Mouse (Mus musculus) retina, adult 2 months (tissue): ENCODE measurements around the gene Fam222b.
A peak's percentile ranks its signal among the peaks of the same experiment; 100 is the strongest.

Experiments
- DNase-seq: peaks from one replicate; pipeline ENCODE4 v3.0.0-alpha.2; 2012; ENCODE audit warnings: low read depth, low spot score

Fam222b gene

GRCm38 (mm10) chr11:78163681-78164603, 69.5 kb downstream of the Fam222b start:
- no peak for DNase-seq

GRCm38 (mm10) chr11:78164604-78164923, 70.1 kb downstream of the Fam222b start:
- no peak for DNase-seq

GRCm38 (mm10) chr11:78164924-78165760, 70.7 kb downstream of the Fam222b start, which contains the start of gene Traf4:
Gene Traf4, minus strand, starts transcription at chr11:78165589.
- peak; percentile 49 for DNase-seq

- no peak for DNase-seq
Measured at GRCm38 (mm10) chr11:78165761-78166109, 71.3 kb downstream of the Fam222b start.

- no peak for DNase-seq
Measured at GRCm38 (mm10) chr11:78166161-78166560, 71.7 kb downstream of the Fam222b start.

GRCm38 (mm10) chr11:78166640-78167039, 72.2 kb downstream of the Fam222b start:
- DNase-seq: no peak

- DNase-seq: no peak
Measured at GRCm38 (mm10) chr11:78167257-78167959, 72.9 kb downstream of the Fam222b start.

GRCm38 (mm10) chr11:78168541-78169468, 74.3 kb downstream of the Fam222b start:
- DNase-seq: no peak

GRCm38 (mm10) chr11:78170306-78170705, 75.8 kb downstream of the Fam222b start:
- DNase-seq: no peak

GRCm38 (mm10) chr11:78171328-78171727, 76.9 kb downstream of the Fam222b start:
- DNase-seq: no peak

- no peak for DNase-seq
Measured at GRCm38 (mm10) chr11:78172034-78172747, 77.7 kb downstream of the Fam222b start.

- DNase-seq: no peak
Measured at GRCm38 (mm10) chr11:78172748-78173383, 78.4 kb downstream of the Fam222b start.

- no peak for DNase-seq
Measured at GRCm38 (mm10) chr11:78174506-78174905, 80.0 kb downstream of the Fam222b start.

GRCm38 (mm10) chr11:78175771-78176401, 81.4 kb downstream of the Fam222b start:
- no peak for DNase-seq

- DNase-seq: peak; percentile 54
Measured at GRCm38 (mm10) chr11:78176402-78176862, 82.0 kb downstream of the Fam222b start, which contains the start of the genes Nek8 and Tlcd1. Gene Nek8, minus strand, starts transcription at chr11:78176675. Gene Tlcd1, plus strand, starts transcription at chr11:78176711.

GRCm38 (mm10) chr11:78176905-78177331, 82.5 kb downstream of the Fam222b start:
- no peak for DNase-seq

- DNase-seq: no peak
Measured at GRCm38 (mm10) chr11:78177437-78177836, 83.0 kb downstream of the Fam222b start.

- DNase-seq: peak; percentile 71
Measured at GRCm38 (mm10) chr11:78177903-78178858, 83.7 kb downstream of the Fam222b start.
